Mouse (Mus musculus) bone marrow, adult 2 months (tissue): ENCODE results near the gene Jag1. TPM values are rescaled to one million over a fixed set of nuclear protein-coding genes. Genes with fewer than 3 reads are reported as not detected.

Experiments
- H3K27ac ChIP-seq: fragments of 200-500 bp; 2 replicates; pipeline ENCODE4 v1.5.1; 2012; ENCODE audit warnings: low read depth, mild to moderate bottlenecking, control low read depth, inconsistent platforms, low read length; ENCODE audit not compliant: control insufficient read depth, poor library complexity, insufficient read depth
- H3K4me1 ChIP-seq: fragments of 200-500 bp; 2 replicates; pipeline ENCODE4 v1.6.1; 2011; ENCODE audit warnings: low read length; ENCODE audit not compliant: control insufficient read depth, insufficient read depth
- H3K4me3 ChIP-seq: fragments of 200-500 bp; replicated peaks from 2 replicates; pipeline ENCODE3; 2011; ENCODE audit warnings: mild to moderate bottlenecking, low read depth, low read length, control low read depth; ENCODE audit not compliant: control insufficient read depth
- CTCF ChIP-seq: fragments of 200-500 bp; IDR thresholded peaks from 2 replicates; pipeline ENCODE4 v1.5.1; 2011; ENCODE audit warnings: low read length, control low read depth; ENCODE audit not compliant: control insufficient read depth, insufficient read depth
- POLR2A ChIP-seq: fragments of 200-500 bp; IDR thresholded peaks from 2 replicates; pipeline ENCODE4 v1.6.1; 2011; ENCODE audit warnings: low read depth, mild to moderate bottlenecking, control low read depth, low read length, borderline replicate concordance; ENCODE audit not compliant: control insufficient read depth
- whole genome bisulfite sequencing: fragments of 180-500 bp; shearing (Covaris S2); methylation state at CpG from one replicate; pipeline ENCODE4 v1.1.7; 2018; 5-methylcytosine and 5-hydroxymethylcytosine counted together
- polyA plus RNA-seq: library from polyadenylated mRNA; stranded (reverse); fragments of >200 nt; gene quantifications from 2 replicates; pipeline ENCODE4 v1.2.4, GENCODE M21; 2011; ENCODE audit warnings: low replicate concordance; ENCODE audit not compliant: missing spikeins, insufficient read depth, insufficient read length

Gene Jag1
- polyA plus RNA-seq, 1 experiment = 3.9 TPM

DNA sequence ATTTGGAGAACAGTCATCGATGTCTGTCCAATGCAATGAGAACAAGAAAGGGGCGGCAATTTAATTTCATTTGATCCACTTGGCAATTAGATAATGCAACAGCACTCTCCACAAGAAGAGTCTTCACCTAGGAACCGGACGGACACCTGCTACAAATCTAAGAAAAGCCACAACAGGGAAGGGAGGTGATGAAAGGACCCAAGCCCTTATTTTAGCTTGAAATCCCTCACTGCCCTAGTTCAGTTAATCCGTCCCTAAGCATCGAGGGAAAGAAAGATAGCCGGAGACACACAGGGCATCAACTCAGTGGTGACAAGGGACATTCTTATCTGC lies 23.2 kb downstream of the Jag1 start:
- no peak overlapping the region for H3K27ac ChIP-seq
- 83% methylated on average over 7 of the region's 7 CpGs for WGBS

DNA sequence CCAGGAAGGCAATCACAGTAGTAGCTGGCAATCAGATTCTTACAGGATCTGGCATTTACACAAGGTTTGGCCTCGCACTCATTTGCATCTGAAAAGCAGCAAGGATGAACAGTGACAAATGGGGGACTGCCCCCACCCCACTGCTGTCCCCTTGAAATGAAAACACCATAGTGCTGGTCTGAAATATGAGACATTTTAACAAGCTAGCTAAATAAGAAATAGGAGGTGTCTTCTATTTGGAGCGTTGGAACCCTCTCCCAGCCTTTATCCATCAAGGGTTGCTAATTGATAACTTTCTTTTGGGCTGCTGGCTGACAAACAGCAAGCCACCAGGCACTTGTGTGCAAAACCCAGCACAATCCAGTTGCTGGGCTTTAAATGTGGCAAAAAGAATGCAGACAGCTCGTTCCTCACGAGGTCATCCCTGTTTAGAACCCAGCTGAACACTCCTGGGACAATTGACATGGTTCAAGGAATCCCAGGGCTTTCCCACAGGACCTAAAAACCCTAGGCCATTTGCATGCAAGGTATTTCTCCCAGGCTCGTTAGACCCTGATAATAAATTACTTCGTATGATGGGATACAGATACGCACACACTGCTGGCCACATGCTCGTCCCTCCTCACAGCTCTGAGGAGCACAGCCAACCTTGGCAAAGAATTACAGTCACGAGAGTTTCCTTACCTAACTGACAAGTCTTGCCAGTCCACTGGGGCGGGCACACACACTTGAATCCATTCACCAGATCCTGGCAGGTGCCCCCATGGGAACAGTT lies 23.7 kb downstream of the Jag1 start:
- no peak for TF ChIP-seq POLR2A
- no peak for TF ChIP-seq CTCF
- no peak overlapping the region for H3K4me3 ChIP-seq
- no peaks in the 10 kb centered on the region for H3K4me1 ChIP-seq
- H3K27ac ChIP-seq = no peak overlapping the region
- WGBS = 78% methylated on average over 10 of the region's 10 CpGs

More for the DNA sequence above, 23.2 kb downstream of the Jag1 start:
- Histone ChIP-seq H3K4me1 (no peaks in the 10 kb centered on the region), H3K4me3 (no peak overlapping the region)
- no peak for TF ChIP-seq CTCF
- no peak for TF ChIP-seq POLR2A

DNA sequence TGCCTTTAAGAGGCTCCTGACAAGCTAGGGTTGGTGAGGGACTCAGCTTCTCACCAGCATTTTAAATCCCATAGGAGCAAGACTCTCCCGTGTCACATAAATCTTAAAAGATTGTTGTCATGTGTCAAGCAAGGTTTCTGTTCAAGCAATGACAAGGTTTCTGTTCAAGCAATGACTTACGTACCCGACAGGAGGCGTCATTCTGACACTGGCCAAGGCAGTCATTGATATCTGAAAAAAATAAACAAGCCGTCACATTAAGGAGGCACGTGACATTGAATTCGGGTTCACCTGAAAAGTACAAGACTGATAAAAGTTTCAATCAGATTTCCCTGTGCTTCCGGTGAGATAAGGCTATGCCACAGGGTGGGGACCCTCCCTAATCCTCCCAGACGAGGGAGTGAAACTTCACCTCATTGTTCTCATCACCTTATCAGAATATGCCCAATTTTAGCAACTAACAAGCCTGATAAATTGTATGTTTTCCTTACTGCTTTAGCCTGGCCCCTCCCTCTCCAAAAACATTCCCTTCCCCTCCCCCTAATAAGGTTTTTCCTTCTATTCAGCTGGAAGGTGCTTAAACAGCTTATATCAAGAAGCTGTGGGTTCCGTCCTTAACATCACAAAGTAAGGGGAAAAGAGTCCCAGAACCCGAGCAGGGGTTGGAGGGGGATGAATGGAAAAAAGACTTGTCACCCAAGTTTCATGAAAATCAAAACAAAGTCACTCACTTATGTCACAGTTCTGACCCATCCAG lies 24.5 kb downstream of the Jag1 start:
- TF ChIP-seq CTCF = no peak
- no peak for TF ChIP-seq POLR2A
- 74% methylated on average over 11 of the region's 11 CpGs for WGBS
- H3K4me1 ChIP-seq = no peaks in the 10 kb centered on the region
- no peak overlapping the region for H3K27ac ChIP-seq
- H3K4me3 ChIP-seq = no peak overlapping the region

- no peak for TF ChIP-seq POLR2A
- TF ChIP-seq CTCF = no peak
- H3K4me3 ChIP-seq = no peak overlapping the region
- H3K4me1 ChIP-seq = no peaks in the 10 kb centered on the region
- H3K27ac ChIP-seq = no peak overlapping the region
- 67% methylated on average over 6 of the region's 6 CpGs for WGBS
Observed at GRCm38 (mm10) chr2:137087705-137088104, 28.7 kb downstream of the Jag1 start.

GRCm38 (mm10) chr2:137086621-137087395 lies 29.6 kb downstream of the Jag1 start:
- Histone ChIP-seq H3K4me1 (no peaks in the 10 kb centered on the region), H3K27ac (no peak overlapping the region), H3K4me3 (no peak overlapping the region)
- no peak for TF ChIP-seq POLR2A
- no peak for TF ChIP-seq CTCF
- 87% methylated on average over 14 of the region's 14 CpGs for WGBS

GRCm38 (mm10) chr2:137085257-137085656 lies 31.2 kb downstream of the Jag1 start:
- Histone ChIP-seq H3K27ac (no peak overlapping the region), H3K4me3 (no peak overlapping the region), H3K4me1 (no peaks in the 10 kb centered on the region)
- WGBS = 75% methylated on average over 8 of the region's 8 CpGs
- TF ChIP-seq CTCF = no peak
- no peak for TF ChIP-seq POLR2A

DNA sequence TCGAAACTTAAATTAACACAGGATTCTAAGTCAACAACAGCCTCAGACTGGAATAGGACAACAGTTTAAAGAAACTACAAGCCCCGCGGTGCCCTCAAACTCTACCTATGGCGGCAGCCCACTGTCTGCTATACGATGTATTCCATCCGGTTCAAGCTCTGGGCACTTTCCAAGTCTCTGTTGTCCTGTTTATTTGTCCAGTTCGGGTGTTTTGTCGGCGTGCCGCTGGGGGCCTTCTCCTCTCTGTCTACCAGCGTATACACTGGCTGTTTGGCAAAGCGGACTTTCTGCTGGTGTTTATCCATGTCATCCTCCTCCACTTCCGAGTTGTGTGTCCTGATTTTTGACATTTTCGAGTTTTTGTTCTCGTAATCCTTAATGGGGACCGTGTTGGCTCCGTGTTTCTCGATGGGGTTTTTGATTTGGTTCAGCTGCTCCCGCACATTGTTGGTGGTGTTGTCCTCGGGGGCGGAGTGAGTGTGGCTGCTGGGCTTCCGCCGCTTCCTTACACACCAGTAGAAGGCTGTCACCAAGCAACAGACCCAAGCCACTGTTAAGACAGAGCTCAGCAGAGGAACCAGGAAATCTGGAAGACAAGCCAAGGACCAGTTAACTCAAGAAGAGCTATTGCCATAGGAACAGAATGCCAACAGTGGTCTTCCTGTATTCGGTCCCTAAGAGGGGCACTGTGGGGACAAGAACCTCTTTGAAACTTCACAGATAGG lies 33.4 kb downstream of the Jag1 start:
- Histone ChIP-seq H3K4me1 (no peaks in the 10 kb centered on the region), H3K4me3 (no peak overlapping the region), H3K27ac (no peak overlapping the region)
- WGBS = 87% methylated on average over 24 of the region's 24 CpGs
- TF ChIP-seq CTCF = no peak
- no peak for TF ChIP-seq POLR2A
